Mouse (Mus musculus) erythroid progenitor cell, adult 5-6 weeks (primary cell): ENCODE results near the gene Grin2b. TPM values are rescaled to one million over a fixed set of nuclear protein-coding genes. Genes with fewer than 3 reads are reported as not detected.

Experiments
- ATAC-seq: replicated peaks from 2 replicates; pipeline ENCODE4 v1.8.0; 2016; ENCODE audit warnings: moderate number of reproducible peaks, mild to moderate bottlenecking, moderate TSS enrichment, inconsistent platforms; ENCODE audit not compliant: poor library complexity, low FRiP score, severe bottlenecking
- total RNA-seq, 2 experiments: library from RNA; stranded (forward) in 1 of 2; stranded (reverse) in 1 of 2; fragments of 150-400 nt in 1 of 2; fragments of 186-747, 209-891 nt in 1 of 2; gene quantifications; 2 replicates each; pipeline versions ENCODE4 v1.2.3 to v1.2.4; 2015 to 2017; ENCODE audit warnings: low replicate concordance in 2 of 2

Gene Grin2b
- total RNA-seq (2015; ENCODE audit: low replicate concordance) (not detected in 2 replicates), total RNA-seq (2017; ENCODE audit: low replicate concordance) (not detected in 2 replicates)

GRCm38 (mm10) chr6:136173191-136173896 lies at the start of gene Grin2b:
Grin2b (minus strand) TSS chr6:136173511.
- no peak for ATAC-seq

DNA sequence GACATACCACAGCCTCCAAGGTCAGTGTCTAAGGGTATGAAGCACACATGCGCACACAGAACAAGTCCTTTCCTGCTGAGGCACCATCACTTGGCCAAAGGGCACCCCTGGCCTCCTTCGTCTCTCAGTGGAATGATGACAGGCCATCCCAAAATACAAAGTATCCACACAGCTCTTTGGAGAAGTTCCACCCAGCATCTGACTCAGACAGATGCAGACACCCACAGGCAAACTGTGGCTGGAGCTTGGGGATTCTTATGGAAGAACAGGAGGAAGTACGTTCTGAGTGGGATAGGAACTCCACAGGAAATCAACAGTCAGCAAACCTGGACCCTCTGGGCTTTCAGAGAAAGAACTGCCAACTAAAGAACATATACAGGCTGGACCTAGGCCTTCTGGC lies 48.6 kb upstream of the Grin2b start:
- no peak for ATAC-seq

DNA sequence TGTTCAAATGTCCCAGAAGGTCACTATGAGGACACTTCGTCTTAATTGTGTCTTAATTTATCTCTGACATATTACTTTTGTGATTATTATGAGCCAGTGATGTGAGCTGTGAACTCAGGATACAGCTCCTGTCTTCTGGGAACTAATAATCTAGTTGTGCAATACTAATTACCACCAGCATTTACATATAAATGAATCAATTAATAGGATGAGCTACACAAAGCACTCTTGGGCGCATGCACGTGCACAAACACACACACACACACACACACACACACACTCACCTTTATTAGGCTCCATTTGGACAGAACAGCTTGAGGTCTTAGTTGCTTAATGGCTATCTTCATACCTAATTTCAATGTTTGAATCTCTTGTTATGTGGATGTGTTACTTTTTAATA lies 37.1 kb upstream of the Grin2b start:
- no peak for ATAC-seq

DNA sequence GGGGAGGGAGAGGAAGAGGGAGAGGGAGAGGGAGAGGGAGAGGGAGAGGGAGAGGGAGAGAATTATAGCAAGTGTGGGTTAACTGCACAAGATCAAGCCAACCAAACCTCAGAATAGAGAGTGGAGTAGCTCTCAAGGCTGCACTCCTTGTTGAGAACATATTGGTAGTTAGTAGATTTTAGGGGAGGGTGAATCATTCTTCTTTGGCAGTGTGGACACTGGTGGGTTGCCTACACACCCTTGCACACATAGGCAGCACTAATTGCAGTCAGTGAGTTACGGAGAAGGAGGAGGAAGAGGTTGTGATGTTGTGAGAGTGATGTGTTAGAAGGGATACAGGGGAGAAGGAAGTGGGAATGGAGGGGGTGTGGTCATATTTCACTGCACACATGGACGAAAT lies 26.5 kb upstream of the Grin2b start:
- no peak for ATAC-seq

DNA sequence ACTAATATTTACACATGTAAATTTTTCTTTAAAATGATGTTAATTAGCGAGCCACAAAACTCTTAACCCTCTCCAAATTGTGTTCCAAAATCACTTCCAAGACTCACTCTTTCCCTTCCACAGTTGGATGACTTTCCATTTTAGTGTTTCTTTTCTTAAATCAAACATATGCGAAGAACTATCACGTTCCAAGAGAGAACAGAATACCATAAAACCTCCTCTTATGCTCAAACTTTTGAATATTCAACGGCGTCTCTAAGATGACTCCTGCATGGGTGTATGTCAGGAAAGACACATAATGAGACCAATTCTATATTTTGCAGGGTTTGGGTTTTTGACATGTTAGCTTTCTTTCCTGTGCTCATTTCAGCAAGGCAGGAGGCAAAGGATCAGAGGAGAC lies 21.3 kb upstream of the Grin2b start:
- no peak for ATAC-seq

DNA sequence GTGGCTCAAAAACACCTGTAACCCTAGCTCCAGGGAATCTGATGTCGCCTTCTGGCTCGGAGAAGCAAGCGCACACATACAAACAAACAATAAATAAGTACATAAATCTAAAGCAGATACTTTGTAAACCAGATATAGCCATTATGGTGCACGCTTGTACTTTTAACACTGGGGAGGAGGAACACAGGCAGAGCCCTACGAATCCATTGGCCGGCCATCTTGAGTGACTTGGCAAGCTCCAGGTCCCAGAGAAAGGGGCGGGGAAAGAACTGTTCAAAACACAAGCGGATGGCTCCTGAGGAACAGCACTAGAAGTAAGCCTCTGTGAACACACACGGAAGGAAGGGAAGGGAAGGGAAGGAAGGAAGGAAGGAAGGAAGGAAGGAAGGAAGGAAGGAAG lies 4.8 kb upstream of the Grin2b start:
- ATAC-seq, result no peak

GRCm38 (mm10) chr6:136172801-136173190 lies 515 bp downstream of the Grin2b start:
- no peak for ATAC-seq

- ATAC-seq, result no peak
Observed at GRCm38 (mm10) chr6:136172172-136172651, 1.1 kb downstream of the Grin2b start.

GRCm38 (mm10) chr6:136171343-136171742 lies 2.0 kb downstream of the Grin2b start:
- no peak for ATAC-seq

- ATAC-seq, result no peak
Observed at GRCm38 (mm10) chr6:136170381-136170780, 2.9 kb downstream of the Grin2b start.

GRCm38 (mm10) chr6:136167361-136167760 lies 6.0 kb downstream of the Grin2b start:
- ATAC-seq, result no peak

- ATAC-seq, result no peak
Observed at GRCm38 (mm10) chr6:136165443-136166077, 7.8 kb downstream of the Grin2b start.

DNA sequence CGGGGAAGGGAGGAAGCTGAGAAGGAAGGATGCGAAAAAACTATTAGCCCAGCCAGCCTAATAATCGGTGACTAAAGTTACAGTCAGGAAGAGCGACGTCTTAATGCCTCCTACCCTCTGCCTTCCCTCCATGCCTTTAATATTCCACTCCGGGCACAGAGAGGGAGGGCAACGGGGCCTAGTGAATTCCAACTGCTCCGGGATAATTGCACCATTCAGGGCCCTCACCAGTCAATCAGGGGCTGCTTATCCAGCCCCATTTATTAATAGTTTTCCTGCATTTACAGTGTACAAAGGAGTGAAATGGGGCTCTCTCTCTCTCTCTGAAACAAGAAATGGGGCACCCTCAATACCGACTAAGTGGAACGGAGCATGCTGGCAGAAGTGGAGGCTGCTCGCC lies 11.2 kb downstream of the Grin2b start:
- no peak for ATAC-seq

DNA sequence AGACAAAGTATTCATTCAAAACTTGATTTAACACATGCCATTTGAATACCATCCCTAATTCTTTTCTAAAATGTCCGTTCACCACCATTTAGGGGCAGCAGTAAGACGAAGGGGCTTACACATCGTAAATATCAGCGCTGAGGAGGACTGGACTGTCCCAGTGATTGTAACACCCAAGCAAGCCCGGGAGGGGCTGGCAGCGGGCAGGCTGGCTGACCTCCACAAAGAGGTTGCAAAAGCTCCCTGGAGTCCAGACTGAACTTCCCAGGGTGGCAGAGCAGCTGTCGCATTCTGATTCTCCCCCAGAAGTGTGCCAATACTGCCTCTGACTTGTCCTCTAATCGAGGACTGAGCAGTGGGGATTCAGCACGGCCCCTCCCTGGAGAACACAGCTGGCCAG lies 19.9 kb downstream of the Grin2b start:
- no peak for ATAC-seq

- no peak for ATAC-seq
Observed at GRCm38 (mm10) chr6:136150064-136150463, 23.2 kb downstream of the Grin2b start.

DNA sequence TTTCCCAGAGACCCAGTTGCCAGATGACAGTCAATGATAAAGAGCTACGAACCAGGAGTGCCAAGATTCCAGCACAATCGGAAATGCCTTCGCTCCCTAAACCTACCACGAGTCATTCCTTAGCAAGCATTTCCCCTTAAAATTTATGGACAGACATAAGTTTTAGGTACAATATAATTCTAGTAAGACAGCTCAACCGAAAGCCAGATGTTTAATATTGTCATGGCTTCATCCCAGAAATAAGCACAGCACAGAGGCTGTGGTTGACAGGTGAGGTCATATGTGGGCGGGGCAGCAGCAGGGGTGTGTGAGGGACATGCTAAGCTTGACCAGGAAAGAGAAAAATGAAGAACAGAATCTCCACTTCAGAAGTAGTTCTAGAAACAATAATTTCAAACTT lies 33.3 kb downstream of the Grin2b start:
- ATAC-seq, result no peak

DNA sequence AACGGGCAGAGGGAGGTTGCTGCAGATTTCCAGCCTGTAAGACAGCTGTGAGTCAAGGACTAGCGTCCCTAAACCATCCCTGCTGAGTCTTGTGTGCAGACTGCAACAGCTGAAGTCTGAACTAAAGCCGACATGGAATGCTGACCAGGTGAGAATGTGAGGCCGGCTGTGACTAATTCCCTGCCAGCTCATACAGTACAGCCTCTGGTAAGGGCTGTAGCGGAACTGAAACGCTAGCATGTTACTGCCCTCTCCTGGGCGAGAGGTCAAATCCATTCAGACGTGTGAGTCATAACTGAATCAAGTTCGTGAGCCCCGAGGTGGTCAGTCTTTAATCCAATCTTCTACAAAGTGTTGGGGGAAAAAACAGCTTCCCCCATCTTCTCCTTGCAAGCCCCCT lies 42.9 kb downstream of the Grin2b start:
- ATAC-seq, result no peak

DNA sequence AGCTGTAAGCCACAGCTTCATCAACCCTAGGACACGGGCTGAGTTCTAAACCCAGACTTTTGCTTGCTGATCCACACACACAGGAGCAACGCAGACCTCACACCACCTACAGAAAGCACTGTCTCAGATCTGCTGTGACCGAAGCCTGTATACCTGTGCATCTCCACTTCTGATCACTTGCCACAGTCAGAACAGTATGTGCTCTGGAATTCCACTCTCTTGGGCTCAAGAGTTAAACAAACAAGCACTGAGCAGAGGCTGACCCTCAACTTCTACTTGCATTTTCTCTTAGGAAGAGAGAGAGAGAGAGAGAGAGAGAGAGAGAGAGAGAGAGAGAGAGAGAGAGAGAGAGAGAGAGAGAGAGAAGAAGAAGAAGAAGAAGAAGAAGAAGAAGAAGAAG lies 50.7 kb downstream of the Grin2b start:
- no peak for ATAC-seq

- no peak for ATAC-seq
Observed at GRCm38 (mm10) chr6:136117390-136117789, 55.9 kb downstream of the Grin2b start.

DNA sequence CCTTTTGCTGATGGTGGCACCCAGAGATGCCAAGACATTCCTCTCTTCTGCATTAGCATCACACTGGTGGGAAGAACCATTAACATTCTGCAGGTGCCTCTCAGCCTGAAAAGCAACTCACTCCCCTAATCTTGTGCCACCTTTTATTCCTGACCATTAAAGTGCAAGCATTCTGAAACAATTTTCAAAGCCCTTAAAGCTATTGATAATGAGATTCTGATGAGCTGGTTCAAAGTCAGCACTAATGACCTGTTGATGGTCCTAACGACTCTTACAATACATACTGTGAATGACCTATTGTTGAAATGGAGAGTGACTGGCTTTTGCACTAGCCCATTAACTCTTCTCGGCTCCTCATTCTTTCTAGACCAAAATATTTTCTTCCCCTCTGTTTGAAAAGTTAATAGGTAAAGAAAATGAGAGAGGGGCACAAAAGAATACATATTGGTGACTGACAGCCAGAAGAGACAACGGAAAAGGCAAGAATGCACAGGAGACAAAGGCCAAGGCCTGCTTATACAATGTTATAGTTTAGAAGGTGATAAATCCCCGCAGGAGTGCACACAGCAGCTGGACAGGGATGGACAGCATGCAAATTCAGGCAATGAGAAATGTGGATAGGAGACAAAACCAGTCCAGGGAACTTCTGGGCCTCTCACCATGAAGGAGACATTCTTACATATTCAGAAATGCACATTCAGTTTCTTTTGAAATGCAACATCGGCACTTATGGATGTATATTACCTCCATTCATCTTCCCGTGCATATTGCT lies 59.5 kb downstream of the Grin2b start:
- no peak for ATAC-seq

DNA sequence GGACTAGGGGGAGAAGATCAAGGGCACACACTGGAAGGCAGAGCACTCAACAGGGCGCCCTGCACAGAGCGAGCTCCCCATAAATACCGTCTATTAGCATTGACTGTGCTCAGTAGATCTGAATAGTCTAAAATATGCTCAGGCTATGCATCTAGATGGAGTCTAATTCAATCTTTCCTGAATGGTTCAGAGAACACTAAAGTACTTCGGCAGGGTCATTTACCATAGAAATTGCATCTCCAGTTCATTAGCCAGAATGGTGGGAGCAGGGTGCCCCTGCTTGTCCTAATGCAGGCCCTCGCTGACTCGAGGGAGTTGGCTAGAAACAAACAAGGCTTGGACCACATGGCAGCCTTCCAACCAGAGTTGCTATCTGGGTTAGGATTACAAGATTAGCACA lies 64.1 kb downstream of the Grin2b start:
- no peak for ATAC-seq
